Mouse (Mus musculus): ENCODE results near the gene Ush2a. TPM values are rescaled to one million over a fixed set of nuclear protein-coding genes. Genes with fewer than 3 reads are reported as not detected.

Gene Ush2a
- polyA plus RNA-seq, 1 experiment from 2014 or later = not detected

DNA sequence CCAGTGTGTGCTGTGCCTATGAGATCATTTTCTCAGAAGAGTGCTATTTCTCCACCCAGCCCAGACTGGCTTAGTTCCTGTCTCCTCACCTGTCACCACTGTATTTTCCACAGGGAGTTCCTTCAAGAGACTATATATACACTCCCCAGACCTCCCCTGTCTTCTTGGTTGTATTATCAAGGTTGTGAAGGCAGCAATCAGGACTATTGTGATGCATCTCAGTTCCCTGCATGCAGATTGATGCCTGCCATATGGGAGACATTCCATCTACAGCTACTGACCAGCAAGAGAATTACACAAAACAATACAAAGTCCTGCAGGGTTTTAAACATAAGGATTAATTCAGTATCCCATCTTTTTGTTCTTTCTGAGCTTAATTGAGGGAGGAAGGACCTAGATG is 377.8 kb downstream of the Ush2a start:
- no peak overlapping the region for H3K27ac ChIP-seq
- no peaks in the 10 kb centered on the region for H3K36me3 ChIP-seq (ENCODE audit: inconsistent target)
- no peaks in the 10 kb centered on the region for H3K79me2 ChIP-seq (ENCODE audit: inconsistent target)
- H3K4me3 ChIP-seq (ENCODE audit: inconsistent target) = no peak overlapping the region

- 89% methylated on average over 3 of the region's 3 CpGs for WGBS (ENCODE audit: missing documents)
Observed at GRCm38 (mm10) chr1:188643156-188643555, 381.3 kb downstream of the Ush2a start.

DNA sequence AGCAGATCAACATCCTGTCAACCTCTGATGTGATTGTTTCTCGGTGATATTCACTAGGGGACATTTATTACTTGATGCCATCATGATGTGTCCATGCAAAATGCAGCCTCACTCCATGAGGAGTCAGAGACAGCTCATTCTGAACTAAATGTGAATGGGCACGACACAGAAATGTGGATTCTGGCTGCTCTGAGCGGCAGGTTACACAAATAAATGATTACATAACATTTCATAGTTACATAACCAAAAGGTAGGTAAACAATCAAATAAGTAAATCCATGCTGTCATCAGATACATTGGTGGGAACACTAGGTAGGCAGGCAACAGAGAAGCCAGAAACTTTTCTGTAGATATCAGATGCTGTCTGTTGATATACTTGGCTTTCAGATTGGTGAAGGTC is 391.2 kb downstream of the Ush2a start:
- Histone ChIP-seq H3K36me3 (ENCODE audit: inconsistent target) (no peaks in the 10 kb centered on the region), H3K4me3 (ENCODE audit: inconsistent target) (no peak overlapping the region), H3K79me2 (ENCODE audit: inconsistent target) (no peaks in the 10 kb centered on the region), H3K27ac (no peak overlapping the region)
- WGBS (ENCODE audit: missing documents) = 80% methylated on average over 3 of the region's 3 CpGs

More at GRCm38 (mm10) chr1:188643156-188643555, 381.3 kb downstream of the Ush2a start:
- no peak overlapping the region for H3K4me3 ChIP-seq (ENCODE audit: inconsistent target)
- H3K27ac ChIP-seq = no peak overlapping the region
- no peaks in the 10 kb centered on the region for H3K79me2 ChIP-seq (ENCODE audit: inconsistent target)
- H3K36me3 ChIP-seq (ENCODE audit: inconsistent target) = no peaks in the 10 kb centered on the region

DNA sequence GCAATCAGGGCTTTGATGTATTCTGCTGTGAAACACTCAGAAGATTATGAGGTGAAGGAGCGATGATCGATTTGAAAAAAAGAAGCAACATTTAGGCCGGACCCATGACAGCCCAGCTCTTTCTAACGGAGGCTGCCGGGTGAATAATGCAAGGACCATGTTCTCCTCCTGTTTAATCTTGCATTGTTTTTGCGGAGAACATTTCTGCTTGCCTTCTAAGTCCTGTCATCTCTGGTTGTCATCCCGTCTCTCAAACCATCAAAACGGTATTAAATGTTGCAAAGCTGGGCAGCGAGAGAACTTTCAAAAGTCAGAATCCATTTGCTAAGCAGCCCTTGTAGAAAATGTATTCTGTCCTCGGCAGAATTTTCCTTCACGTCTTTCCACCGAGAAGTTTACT is 394.3 kb downstream of the Ush2a start:
- WGBS (ENCODE audit: missing documents) = 90% methylated on average over 12 of the region's 12 CpGs
- no peaks in the 10 kb centered on the region for H3K36me3 ChIP-seq (ENCODE audit: inconsistent target)
- no peaks in the 10 kb centered on the region for H3K79me2 ChIP-seq (ENCODE audit: inconsistent target)
- no peak overlapping the region for H3K27ac ChIP-seq
- H3K4me3 ChIP-seq (ENCODE audit: inconsistent target) = no peak overlapping the region

- WGBS (ENCODE audit: missing documents) = 40% methylated on average over 3 of the region's 3 CpGs
- H3K4me3 ChIP-seq (ENCODE audit: inconsistent target) = no peak overlapping the region
- H3K36me3 ChIP-seq (ENCODE audit: inconsistent target) = no peaks in the 10 kb centered on the region
- no peak overlapping the region for H3K27ac ChIP-seq
- H3K79me2 ChIP-seq (ENCODE audit: inconsistent target) = no peaks in the 10 kb centered on the region
Observed at GRCm38 (mm10) chr1:188659159-188659558, 397.3 kb downstream of the Ush2a start.

- no peaks in the 10 kb centered on the region for H3K36me3 ChIP-seq (ENCODE audit: inconsistent target)
- H3K4me3 ChIP-seq (ENCODE audit: inconsistent target) = no peak overlapping the region
- no peak overlapping the region for H3K27ac ChIP-seq
- WGBS (ENCODE audit: missing documents) = 10% methylated on average over 3 of the region's 3 CpGs
- H3K79me2 ChIP-seq (ENCODE audit: inconsistent target) = no peaks in the 10 kb centered on the region
Observed at GRCm38 (mm10) chr1:188660339-188660738, 398.5 kb downstream of the Ush2a start.

- Histone ChIP-seq H3K27ac (no peak overlapping the region), H3K79me2 (ENCODE audit: inconsistent target) (no peaks in the 10 kb centered on the region), H3K4me3 (ENCODE audit: inconsistent target) (no peak overlapping the region), H3K36me3 (ENCODE audit: inconsistent target) (no peaks in the 10 kb centered on the region)
- 10% methylated on average over 8 of the region's 8 CpGs for WGBS (ENCODE audit: missing documents)
Observed at GRCm38 (mm10) chr1:188660882-188661281, 399.1 kb downstream of the Ush2a start.

- no peak overlapping the region for H3K4me3 ChIP-seq (ENCODE audit: inconsistent target)
- H3K36me3 ChIP-seq (ENCODE audit: inconsistent target) = no peaks in the 10 kb centered on the region
- no peak overlapping the region for H3K27ac ChIP-seq
- H3K79me2 ChIP-seq (ENCODE audit: inconsistent target) = no peaks in the 10 kb centered on the region
- 93% methylated on average over 8 of the region's 8 CpGs for WGBS (ENCODE audit: missing documents)
Observed at GRCm38 (mm10) chr1:188667460-188667859, 405.6 kb downstream of the Ush2a start.

- Histone ChIP-seq H3K4me3 (ENCODE audit: inconsistent target) (no peak overlapping the region), H3K36me3 (ENCODE audit: inconsistent target) (no peaks in the 10 kb centered on the region), H3K27ac (no peak overlapping the region), H3K79me2 (ENCODE audit: inconsistent target) (no peaks in the 10 kb centered on the region)
- WGBS (ENCODE audit: missing documents) = 20% methylated on average over 12 of the region's 12 CpGs
Observed at GRCm38 (mm10) chr1:188668513-188668912, 406.7 kb downstream of the Ush2a start.

DNA sequence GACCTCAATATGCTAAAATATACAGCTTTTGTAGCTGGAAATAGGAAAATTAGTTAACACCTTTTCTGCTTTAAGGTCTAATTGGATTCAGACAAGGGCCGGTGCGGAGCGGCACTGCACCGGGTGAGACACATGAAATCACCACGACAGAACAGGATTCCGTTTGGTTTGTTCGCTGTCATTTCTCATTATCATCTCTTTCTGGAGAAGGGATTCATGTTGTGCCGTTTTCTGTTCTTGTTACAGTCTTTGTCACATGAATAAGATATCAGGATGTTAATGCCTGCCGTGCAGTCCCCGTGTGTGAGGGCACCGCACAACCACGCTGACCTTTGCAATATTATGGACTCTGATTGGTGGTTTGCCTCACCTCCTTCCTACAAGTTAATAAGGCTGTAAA is 411.0 kb downstream of the Ush2a start:
- no peaks in the 10 kb centered on the region for H3K36me3 ChIP-seq (ENCODE audit: inconsistent target)
- no peak overlapping the region for H3K27ac ChIP-seq
- 90% methylated on average over 12 of the region's 12 CpGs for WGBS (ENCODE audit: missing documents)
- no peak overlapping the region for H3K4me3 ChIP-seq (ENCODE audit: inconsistent target)
- H3K79me2 ChIP-seq (ENCODE audit: inconsistent target) = no peaks in the 10 kb centered on the region

DNA sequence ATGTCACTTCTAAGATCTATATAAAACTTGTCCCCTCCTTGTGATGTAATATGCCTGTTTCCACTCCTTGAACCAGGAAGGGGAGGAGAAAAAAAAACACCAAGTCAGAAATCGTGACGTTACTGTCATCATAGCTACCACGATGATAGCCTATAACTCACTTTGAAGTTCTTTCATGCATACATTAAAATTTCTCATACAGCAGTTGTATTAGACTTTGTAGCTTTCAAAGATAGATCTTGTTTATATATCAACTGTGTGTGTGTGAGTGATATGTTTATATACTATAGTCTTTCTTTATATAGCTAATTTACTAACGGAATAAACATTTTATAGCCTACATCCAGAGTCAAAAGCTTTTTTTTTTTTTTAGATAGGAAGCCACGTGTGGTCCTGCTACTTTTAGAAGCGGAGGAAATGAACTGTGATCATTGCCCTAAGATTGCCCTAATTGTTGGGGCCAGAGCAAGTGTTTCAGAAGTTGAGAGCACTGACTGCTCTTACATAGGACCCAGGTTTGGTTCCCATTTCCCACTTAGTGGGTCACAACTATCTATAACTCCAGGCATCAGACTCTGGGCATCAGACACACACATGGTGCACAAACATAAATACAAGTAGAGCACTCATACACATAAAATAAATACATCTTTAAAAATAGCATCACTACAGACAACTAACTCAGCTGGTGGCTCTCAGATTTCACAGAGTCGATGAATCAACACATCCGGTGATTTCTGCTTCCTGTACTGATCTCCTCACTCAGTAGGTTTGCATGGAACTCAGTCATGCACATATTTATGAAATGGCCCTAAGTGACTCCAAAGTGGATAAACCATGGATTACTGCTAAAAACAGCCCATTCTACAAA is 413.1 kb downstream of the Ush2a start:
- H3K36me3 ChIP-seq (ENCODE audit: inconsistent target) = no peaks in the 10 kb centered on the region
- 65% methylated on average over 8 of the region's 8 CpGs for WGBS (ENCODE audit: missing documents)
- H3K79me2 ChIP-seq (ENCODE audit: inconsistent target) = no peaks in the 10 kb centered on the region
- H3K4me3 ChIP-seq (ENCODE audit: inconsistent target) = no peak overlapping the region
- H3K27ac ChIP-seq = no peak overlapping the region

GRCm38 (mm10) chr1:188675511-188675863 is 413.7 kb downstream of the Ush2a start:
- H3K36me3 ChIP-seq (ENCODE audit: inconsistent target) = no peaks in the 10 kb centered on the region
- H3K4me3 ChIP-seq (ENCODE audit: inconsistent target) = no peak overlapping the region
- WGBS (ENCODE audit: missing documents) = 70% methylated on average over 10 of the region's 10 CpGs
- H3K79me2 ChIP-seq (ENCODE audit: inconsistent target) = no peaks in the 10 kb centered on the region
- no peak overlapping the region for H3K27ac ChIP-seq

DNA sequence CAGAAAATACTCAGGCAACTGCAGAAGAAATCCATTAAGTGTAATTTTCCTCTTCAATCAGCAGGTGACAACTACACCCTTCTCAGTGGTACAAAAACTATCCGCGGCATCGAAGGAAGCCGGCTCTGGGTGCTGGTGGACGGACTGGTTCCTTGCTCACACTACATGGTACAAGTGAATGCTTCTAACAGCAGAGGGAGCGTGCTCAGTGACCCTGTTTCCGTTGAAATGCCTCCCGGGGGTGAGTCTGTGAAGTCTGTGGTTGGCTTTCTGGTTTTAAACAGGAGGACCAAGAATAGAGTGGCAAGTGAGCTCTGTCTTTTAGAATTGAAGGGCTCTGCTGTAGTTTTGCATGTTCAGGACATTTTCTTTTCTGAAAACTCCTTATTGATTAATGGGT is 416.4 kb downstream of the Ush2a start:
- Histone ChIP-seq H3K36me3 (ENCODE audit: inconsistent target) (no peaks in the 10 kb centered on the region), H3K27ac (no peak overlapping the region), H3K4me3 (ENCODE audit: inconsistent target) (no peak overlapping the region), H3K79me2 (ENCODE audit: inconsistent target) (no peaks in the 10 kb centered on the region)
- WGBS (ENCODE audit: missing documents) = 14% methylated on average over 8 of the region's 8 CpGs

DNA sequence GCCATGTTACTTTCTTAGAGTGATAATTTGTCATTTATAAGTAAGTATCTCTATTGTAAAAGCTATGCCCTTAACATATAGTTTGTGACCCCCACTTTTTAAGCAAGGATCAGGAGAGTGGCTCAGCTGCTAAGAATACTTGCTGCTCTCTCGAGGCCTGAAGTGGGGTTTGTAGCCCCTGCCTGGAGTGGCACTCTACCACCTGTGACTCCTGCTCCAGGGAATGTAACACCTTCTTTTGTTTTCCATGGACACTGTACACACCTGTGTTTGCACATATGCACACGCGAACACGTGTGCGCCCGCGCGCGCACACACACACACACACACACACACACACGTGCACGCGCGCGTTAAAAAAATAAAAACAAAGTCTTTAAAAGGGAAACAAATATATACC is 424.5 kb downstream of the Ush2a start:
- no peak overlapping the region for H3K4me3 ChIP-seq (ENCODE audit: inconsistent target)
- 98% methylated on average over 9 of the region's 14 CpGs for WGBS (ENCODE audit: missing documents)
- H3K79me2 ChIP-seq (ENCODE audit: inconsistent target) = no peaks in the 10 kb centered on the region
- no peaks in the 10 kb centered on the region for H3K36me3 ChIP-seq (ENCODE audit: inconsistent target)
- H3K27ac ChIP-seq = no peak overlapping the region

DNA sequence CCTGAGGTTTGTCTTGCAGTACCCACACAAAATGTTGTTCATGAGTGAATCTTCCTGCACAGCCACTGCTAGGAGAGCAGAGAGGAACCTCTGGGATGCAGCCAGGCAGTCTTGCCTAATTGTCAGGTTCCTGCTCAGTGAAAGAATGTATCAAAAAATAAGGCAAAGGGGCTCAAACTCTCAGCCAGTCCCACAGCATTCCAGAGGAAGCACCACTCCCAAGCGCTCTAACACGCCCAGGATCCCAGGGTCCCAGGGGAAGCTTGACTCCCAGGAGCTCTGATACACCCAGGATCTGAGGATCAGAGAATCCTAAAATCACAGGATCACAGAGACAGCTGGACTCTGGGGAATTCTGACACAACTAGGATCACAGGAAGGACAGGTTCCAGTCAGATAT is 434.5 kb downstream of the Ush2a start:
- 91% methylated on average over 2 of the region's 2 CpGs for WGBS (ENCODE audit: missing documents)

DNA sequence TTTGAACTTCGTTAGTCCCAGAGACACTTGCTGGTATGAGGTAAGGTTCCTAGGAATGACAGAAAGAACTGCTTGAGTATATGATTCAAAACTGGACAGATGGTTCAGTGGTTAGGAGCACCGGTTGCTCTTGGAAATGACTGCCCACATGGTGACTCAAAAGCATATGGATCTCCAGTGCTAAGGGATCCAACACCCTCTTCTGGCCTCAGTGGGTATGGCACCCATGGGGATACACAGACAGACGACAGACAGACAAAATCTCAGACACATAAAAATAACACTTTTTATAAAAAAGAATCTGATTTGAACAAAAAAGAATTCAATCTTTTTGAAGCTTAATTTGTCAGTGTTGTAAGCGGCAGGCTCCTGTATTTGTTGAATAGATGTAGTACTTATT is 446.4 kb downstream of the Ush2a start:
- H3K36me3 ChIP-seq (ENCODE audit: inconsistent target) = no peaks in the 10 kb centered on the region
- no peak overlapping the region for H3K4me3 ChIP-seq (ENCODE audit: inconsistent target)
- 92% methylated on average over 4 of the region's 4 CpGs for WGBS (ENCODE audit: missing documents)
- no peak overlapping the region for H3K27ac ChIP-seq
- no peaks in the 10 kb centered on the region for H3K79me2 ChIP-seq (ENCODE audit: inconsistent target)

More for the DNA sequence above, 434.5 kb downstream of the Ush2a start:
- H3K79me2 ChIP-seq (ENCODE audit: inconsistent target) = no peaks in the 10 kb centered on the region
- no peak overlapping the region for H3K27ac ChIP-seq
- H3K4me3 ChIP-seq (ENCODE audit: inconsistent target) = no peak overlapping the region
- no peaks in the 10 kb centered on the region for H3K36me3 ChIP-seq (ENCODE audit: inconsistent target)

Data from macrophage (primary cell).